27 mouse cellular contexts compared by ENCODE assay signal in the genomic region with DNA sequence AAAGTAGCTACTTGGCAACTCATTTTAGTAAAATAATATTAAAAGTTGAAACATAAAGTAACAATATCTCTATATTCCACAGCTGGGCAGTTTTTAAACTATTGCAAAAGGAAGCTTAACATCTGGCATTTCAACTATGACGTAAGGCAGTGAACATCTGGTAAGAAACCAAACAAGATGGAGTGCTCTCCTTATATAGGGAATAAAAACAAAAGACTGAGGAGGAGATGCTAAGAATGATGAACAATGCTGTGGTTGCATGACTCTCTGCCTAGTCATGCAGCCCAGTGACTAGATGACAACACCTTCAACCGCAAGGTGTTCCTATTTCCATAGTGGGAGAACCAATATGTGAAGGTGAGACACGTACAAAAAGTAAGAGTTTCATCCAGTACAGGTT.
"Had no signal": no experiment of that assay in that cellular context is flagged by ENCODE, and none has a peak within 500 bp of the region (broad histone marks: within the 10 kb centered on the region; RNA-seq: fewer than 3 reads in every experiment).

No protein-coding gene starts in this region.

- H3K9me3 ChIP-seq: heart, embryonic 13.5 days; heart, embryonic 15.5 days; intestine, embryonic 15.5 days; limb, embryonic 10.5 days; limb, embryonic 12.5 days; liver, embryonic 13.5 days had no signal

- H3K4me3 ChIP-seq: gastrocnemius, adult 2 months; heart, adult 2 months; heart, embryonic 13.5 days; heart, embryonic 15.5 days; intestine, embryonic 15.5 days; layer of hippocampus, adult 2 months; left cerebral cortex, adult 2 months; limb, embryonic 10.5 days; limb, embryonic 12.5 days; liver, embryonic 13.5 days had no signal

- H3K4me1 ChIP-seq: intestine, embryonic 15.5 days; limb, embryonic 10.5 days; limb, embryonic 12.5 days; liver, embryonic 13.5 days had no signal

- H3K36me3 ChIP-seq: heart, embryonic 13.5 days; heart, embryonic 15.5 days; intestine, embryonic 15.5 days; limb, embryonic 10.5 days; limb, embryonic 12.5 days; liver, embryonic 13.5 days had no signal

- DNase-seq: gastrocnemius, adult 2 months; gastrocnemius, postnatal 10 days; gastrocnemius, postnatal 25 days; heart, adult 11 months; heart, adult 2 months; heart, postnatal 14 days; heart, postnatal 36 days; kidney, adult 18-20 months; kidney, adult 8-10 months; kidney, postnatal 10 days; kidney, postnatal 25 days; kidney, postnatal 4 days; liver; liver, embryonic 13.5 days had no signal

- H3K27ac ChIP-seq: gastrocnemius, adult 2 months; heart, adult 2 months; heart, embryonic 15.5 days; hindbrain, embryonic 14.5 days; intestine, embryonic 15.5 days; layer of hippocampus, adult 2 months; left cerebral cortex, adult 2 months; limb, embryonic 10.5 days; limb, embryonic 12.5 days; liver, embryonic 13.5 days had no signal

- H3K27me3 ChIP-seq: heart, embryonic 13.5 days; heart, embryonic 15.5 days; intestine, embryonic 15.5 days; limb, embryonic 12.5 days; liver, embryonic 13.5 days had no signal

- H3K4me2 ChIP-seq: heart, embryonic 11.5 days; heart, embryonic 13.5 days; heart, embryonic 15.5 days; hindbrain, embryonic 14.5 days; intestine, embryonic 15.5 days; limb, embryonic 12.5 days; liver, embryonic 11.5 days; liver, embryonic 13.5 days had no signal

- H3K9ac ChIP-seq: heart, embryonic 13.5 days; heart, embryonic 15.5 days; hindbrain, embryonic 14.5 days; intestine, embryonic 15.5 days; limb, embryonic 12.5 days; liver, embryonic 13.5 days had no signal

- ATAC-seq: hindbrain, embryonic 16.5 days; inflammation-experienced regulatory T-cells, adult 6 months; intestine, embryonic 15.5 days; intestine, postnatal 0 days had no signal
